Mouse (Mus musculus) thymus, postnatal 0 days (tissue): ENCODE measurements around the gene Il17f. TPM values are rescaled to one million over a fixed set of nuclear protein-coding genes. Genes with fewer than 3 reads are reported as not detected.
"Not testable (repeated sequence)": the region's sequence is repeated elsewhere in the genome, so short reads cannot be mapped to it uniquely, and the experiment has no call there.

Experiments used
- DNase-seq: peaks from one replicate; pipeline ENCODE4 v3.0.0-alpha.2; 2015; ENCODE audit warnings: low spot score
- polyA plus RNA-seq: library from polyadenylated mRNA; unstranded; fragments of >200 nt; fragmentation: Nextera tagmentation; extraction: Ambion mirVana; gene quantifications from 2 replicates; pipeline ENCODE4 v1.2.1, GENCODE M21; 2015

Il17f gene
- polyA plus RNA-seq, 1 experiment from 2014 or later = 2.2 TPM

DNA sequence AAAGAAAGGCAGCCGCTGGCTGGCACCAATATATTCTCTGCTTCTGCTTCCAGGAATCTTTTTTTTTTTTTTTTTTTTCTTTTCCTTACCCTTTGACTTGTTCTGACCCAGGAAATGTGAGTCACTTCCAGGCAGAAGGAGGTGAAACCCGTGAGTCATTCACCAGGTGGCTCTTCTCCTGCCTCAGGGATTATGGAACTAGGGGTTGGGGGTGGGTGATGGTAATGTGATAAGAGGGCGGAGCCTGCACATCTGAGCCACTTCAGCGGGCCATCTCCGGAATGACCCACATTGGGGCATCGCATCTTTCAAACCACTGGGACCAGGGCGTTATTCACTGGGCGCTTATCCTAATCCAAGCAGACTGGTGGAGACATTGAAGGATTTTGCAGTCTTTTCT, 3.4 kb downstream of the Il17f start:
- no peak for DNase-seq

DNA sequence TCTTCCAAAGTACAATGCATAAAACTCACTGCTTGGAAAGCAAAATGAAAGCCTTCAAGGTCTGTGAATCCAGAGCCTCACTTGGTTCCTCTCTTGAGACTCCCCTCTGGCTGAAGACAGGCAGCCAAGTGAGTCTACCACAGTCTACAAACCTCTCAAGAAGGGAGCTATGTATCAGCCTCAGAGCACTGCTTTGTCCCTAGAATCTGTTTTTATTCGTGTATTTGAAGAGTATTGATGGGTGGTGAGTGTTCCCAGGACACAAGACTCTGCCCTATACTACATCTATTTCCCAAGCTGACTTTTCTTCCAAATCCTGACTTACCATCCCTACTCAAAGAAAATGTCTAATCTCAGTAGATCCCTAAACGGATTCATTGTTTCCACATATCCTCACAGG, 12.1 kb downstream of the Il17f start:
- DNase-seq = no peak

DNA sequence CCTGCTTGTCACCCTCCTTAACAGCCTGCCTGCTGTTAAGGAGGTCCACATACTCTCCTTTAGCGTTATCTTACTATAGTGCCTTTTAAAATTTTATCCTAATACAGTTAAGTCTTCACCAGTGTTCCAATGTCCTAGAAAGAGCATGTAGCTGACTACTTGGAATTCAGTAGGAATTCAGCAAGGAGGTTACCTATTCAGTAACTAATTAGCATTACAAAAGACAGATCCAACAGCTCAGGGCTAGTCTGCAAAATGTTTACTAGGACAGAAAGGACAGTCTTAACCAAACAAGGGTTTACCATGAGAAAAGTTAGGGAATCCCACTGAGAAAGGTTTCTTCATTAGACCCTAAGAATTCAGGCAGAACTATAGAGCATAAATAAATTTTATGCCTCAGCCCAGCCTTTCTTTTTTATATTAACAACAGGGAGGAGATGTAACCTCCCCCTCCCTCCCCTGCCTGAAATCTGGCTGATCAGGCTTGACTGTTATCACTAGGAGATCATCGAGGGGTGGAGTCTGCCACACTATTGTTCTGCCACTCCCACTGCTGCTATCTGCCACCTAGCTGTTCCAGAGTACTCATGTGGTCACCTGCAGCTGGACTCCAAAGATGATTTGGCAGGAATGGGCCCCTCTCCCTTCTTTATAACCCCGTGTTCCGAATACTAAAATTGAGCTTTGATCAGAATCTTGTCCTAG, 16.2 kb downstream of the Il17f start:
- not testable (repeated sequence) for DNase-seq

DNA sequence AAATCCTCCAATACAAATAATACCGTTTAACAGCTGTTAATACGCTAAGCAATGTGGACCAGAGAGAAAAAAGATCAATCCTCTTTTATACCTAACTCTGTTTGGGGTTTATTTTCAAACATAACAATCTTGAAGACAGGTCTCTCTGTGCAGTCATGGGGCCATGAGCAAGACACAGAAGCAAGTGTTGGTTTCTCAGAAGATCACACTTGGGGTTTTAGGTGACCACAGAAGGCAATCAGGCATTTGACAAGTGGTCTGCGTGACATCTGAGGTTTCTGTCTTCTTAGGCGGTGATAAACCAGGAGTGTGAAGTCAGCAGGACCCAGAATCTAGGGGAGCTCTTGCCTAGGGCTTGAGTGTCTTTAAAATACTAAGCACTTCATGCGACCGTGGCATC, 23.9 kb downstream of the Il17f start:
- DNase-seq = no peak

DNA sequence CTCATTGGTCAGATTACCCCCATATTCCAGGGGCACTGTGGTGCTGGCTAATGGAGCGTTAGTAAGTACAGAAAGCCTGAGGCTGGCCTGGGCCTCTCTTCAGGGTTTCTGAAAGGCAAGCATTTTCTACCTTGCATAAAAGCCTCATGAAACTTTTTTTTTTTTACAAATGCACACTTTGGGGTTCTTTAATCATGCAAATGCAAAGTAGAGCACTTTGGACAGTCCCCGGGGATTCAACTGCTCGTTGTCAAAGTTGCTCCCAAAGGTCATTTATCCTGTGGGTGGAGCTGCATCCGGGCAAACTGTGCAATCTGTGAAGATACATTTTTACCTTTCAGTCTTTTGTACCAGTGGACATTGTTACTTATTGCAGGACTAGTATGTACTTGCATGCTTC, 29.0 kb downstream of the Il17f start:
- no peak for DNase-seq

DNA sequence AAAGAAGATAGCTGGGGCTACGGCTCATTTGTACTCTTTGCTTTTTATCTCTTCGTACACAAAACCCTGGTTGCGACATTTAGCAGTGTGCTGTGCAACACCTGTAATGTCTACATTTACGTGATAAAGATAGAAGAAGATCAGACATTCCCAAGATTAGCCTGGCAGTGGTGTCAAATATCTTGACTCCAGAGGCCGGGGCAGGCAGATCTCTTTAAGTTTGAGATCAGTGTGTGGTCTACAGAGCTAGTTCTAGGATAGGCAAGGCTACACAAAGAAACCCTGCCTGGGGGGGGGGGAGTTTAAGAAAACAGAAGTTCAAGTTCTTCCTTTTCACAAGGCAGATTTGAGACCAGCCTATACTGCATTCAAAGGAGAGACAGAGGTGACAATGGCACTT, 30.1 kb downstream of the Il17f start:
- DNase-seq = no peak

DNA sequence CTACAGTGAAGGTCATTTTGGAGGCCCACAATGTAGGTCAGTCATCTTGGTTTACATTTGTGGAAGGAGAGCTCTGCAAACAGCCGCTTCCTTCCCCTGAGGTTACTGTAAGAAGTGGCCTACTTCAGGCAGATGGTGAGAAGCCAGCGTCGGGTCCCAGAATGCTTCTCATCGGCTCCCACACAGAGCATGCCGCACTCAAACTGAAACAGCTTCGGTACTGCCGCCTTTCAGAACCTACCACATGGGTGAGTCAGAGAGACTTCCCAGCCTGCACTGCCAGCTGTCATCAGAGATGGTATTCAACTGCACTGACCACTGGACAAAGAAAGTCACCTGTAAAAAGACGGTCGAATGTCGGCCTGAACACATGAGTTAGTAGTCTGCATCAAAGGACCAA, 30.6 kb downstream of the Il17f start:
- no peak for DNase-seq

DNA sequence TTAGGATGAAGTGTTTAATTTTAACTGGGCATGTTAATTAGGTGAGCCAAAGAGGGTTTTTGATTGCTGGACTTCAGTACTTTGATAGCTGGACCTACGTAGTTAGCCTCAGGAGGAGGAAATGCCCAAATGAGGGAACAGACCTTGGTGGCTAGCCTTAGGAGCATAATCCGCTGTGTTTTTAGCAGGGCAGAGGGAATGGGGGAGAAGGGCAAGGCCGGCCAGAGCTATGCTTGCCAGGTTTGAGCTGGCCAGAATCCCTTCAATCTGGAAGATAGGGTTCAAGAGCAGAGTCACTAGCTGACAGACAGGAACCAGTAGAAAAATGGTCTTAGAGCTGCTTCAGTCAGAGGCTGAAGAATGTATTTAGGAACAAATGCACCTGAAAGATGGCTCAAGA, 32.8 kb downstream of the Il17f start:
- DNase-seq = no peak

DNA sequence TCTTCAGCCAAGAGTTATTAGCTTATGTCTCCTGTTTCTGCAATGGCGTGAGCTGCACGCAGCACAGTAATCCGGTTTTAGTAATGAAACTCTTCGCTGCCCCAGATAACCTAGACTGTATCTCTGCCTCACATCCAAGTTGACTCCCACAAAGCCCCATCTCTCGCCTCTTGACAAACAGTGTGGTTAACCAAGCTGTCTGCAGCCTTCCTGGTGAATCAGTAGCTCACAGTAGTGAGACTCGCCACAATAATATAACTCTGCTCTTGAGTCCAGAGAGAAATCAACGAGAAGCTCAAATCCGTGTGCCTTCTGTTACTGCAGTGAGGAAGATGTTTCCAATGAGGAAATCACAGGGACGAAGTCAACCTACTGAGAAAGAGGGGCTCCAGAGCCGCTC, 36.0 kb downstream of the Il17f start:
- DNase-seq = no peak

DNA sequence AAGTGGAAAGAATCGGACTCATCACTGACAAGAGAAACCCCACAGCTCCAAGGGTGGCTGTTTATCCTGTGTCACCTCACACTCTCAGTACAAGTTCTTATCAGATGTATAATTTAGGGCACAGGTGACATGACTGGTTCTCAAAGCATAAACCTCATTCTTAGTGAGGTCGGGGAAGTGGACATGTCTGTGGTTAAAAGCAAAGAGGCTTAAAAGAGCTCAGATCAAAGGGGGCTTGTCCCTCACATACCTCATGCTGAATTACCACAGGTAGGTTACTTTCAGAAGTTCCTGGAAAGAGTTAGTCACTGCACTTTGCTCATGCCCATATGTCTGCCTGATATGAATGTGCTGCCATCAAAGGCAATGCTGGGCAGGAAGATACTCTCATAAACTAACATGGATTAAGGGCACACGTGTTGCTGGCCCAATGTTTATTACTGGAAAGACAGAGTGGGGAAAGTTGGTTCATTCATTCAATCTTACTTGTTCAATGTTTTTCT, 49.9 kb downstream of the Il17f start:
- no peak for DNase-seq

DNA sequence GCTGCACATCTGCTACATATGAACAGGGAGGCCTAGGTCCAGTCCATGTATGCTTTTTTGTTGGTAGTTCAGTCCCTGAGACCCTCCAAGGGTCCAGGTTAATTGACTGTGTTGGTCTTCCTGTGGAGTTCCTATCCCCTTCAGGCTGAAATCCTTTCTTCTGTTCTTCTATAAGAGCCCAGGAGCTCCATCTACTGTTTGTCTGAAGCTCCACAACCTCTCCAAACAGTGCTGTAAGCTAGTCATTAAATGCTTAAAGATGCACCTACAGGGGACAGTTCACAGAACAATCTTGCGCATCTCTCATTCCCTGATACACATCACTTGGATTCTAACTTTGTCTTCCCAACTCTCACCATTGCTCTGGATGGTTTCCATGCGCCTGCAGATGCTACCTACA, 51.9 kb downstream of the Il17f start:
- no peak for DNase-seq

DNA sequence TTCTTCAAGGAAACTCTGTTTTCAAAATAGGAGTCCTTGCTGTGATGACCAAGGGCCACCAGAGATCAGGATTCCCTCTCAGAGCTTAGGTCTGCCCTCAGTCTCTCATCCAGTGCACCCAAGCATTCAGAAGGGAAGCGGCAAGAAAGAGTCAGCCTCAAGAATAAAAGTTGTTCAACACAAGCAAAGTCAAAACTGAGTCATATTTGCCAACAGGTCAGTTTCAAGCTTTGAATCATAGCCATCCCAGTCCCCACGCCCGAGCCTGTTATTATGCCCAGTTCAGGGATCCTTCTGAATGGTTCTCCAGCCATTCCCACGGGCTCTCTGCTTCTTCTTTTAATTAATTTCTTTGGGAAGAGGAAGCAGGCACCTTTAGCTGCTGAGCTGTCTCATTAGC, 53.8 kb downstream of the Il17f start:
- DNase-seq = no peak

DNA sequence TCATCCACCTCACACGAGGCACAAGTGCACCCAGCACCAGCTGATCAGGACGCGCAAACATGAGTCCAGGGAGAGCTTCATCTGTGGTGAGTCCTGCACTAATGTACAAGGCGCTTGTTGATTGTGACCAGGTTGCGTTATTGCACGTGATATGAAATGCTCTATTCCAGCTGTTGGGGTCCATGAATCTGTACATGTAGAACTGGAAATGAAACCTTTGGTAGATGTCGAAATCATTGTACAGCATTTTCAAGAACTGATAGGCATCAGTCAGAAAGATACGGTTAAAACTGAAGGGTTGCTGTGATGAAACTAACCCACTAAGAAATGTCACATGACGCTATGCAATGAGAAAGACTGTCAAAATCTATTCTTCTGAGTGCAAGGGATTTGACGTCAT, 59.5 kb downstream of the Il17f start, which contains the start of gene Il17a:
Gene Il17a, plus strand, starts transcription at position 3 of the 400 bp plus-strand sequence.
- no peak for DNase-seq

Other genes with a start within 250 kb of the Il17f start
- gene Pkhd1, start 172.6 kb downstream of the Il17f start, polyA plus RNA-seq = 0.01 TPM in 2 replicates
- 0.39 and 0.57 TPM in 2 replicates for gene Il17a, start 59.7 kb downstream of the Il17f start, polyA plus RNA-seq
- 148 and 174 TPM in 2 replicates for gene Mcm3, start 29.7 kb upstream of the Il17f start, polyA plus RNA-seq
- 0.73 and 0.94 TPM in 2 replicates for gene Paqr8, start 100.0 kb upstream of the Il17f start, polyA plus RNA-seq
- gene Efhc1, start 161.0 kb upstream of the Il17f start, polyA plus RNA-seq = 0.88 and 1.3 TPM in 2 replicates